Mouse (Mus musculus) cerebellum, adult 2 months (tissue): Measurements from ENCODE around the gene Ntpcr.

Experiments
- CTCF ChIP-seq: fragments of 200-500 bp; IDR thresholded peaks from 2 replicates; pipeline ENCODE4 v1.5.1; 2011; ENCODE audit warnings: low read depth, mild to moderate bottlenecking, control low read depth, low read length, moderate library complexity, borderline replicate concordance; ENCODE audit not compliant: insufficient read depth
- POLR2A ChIP-seq: fragments of 200-500 bp; IDR thresholded peaks from 2 replicates; pipeline ENCODE4 v1.6.1; 2011; ENCODE audit warnings: low read length, control low read depth, borderline replicate concordance; ENCODE audit not compliant: insufficient read depth

GRCm38 (mm10) chr8:125755896-125756295, 26.1 kb downstream of the Ntpcr start:
- TF ChIP-seq POLR2A, result no peak
- TF ChIP-seq CTCF, result no peak
